ENCODE assay signal across 11 mouse cellular contexts in genomic region chr5:53402619-53403151, GRCm38 (mm10).
DNase-seq lines count a peak whose midpoint lies in the region; ATAC-seq and TF ChIP-seq lines count a peak whose summit lies in the region.
"Had no signal": no experiment of that assay in that cellular context is flagged by ENCODE, and none has a peak within 500 bp of the region (broad histone marks: within the 10 kb centered on the region; RNA-seq: fewer than 3 reads in every experiment).

No protein-coding gene starts in this region.

- peak overlapping the region; percentile 48 for H3K4me2 ChIP-seq in myocyte (ENCODE audit: low read depth)
- H3K4me2 ChIP-seq in midbrain, embryonic 16.5 days (ENCODE audit: low read length) = no peak overlapping the region
- H3K4me2 ChIP-seq: midbrain, embryonic 11.5 days had no signal

- no peak for TF ChIP-seq POLR2A in myocyte (IDR thresholded peaks at IDR 0.05; ENCODE audit: insufficient read length, low read depth)

- no peak overlapping the region for H3K9ac ChIP-seq in midbrain, embryonic 16.5 days (ENCODE audit: low read depth, low read length)

- H3ac ChIP-seq in myocyte (ENCODE audit: control insufficient read depth, insufficient read length) = no peak overlapping the region

- intact Hi-C loops in heart, postnatal 25 days (cut with DNase I) = no loop called here
- intact Hi-C loops in left cerebral cortex, postnatal 10 days (cut with DNase I) = no loop called here

- no peak overlapping the region for H3K4me3 ChIP-seq in myocyte
- H3K4me3 ChIP-seq in midbrain, embryonic 16.5 days (ENCODE audit: low read depth, low read length) = no peak overlapping the region

- no peaks in the 10 kb centered on the region for H3K9me3 ChIP-seq in midbrain, embryonic 16.5 days (replicated peaks; ENCODE audit: control insufficient read depth, low read length, poor library complexity, severe bottlenecking)

- H3K27ac ChIP-seq in midbrain, embryonic 16.5 days (ENCODE audit: low read length) = no peak overlapping the region

- H3K27me3 ChIP-seq in myocyte (ENCODE audit: control insufficient read depth, insufficient read depth, insufficient read length) = no peaks in the 10 kb centered on the region
- no peaks in the 10 kb centered on the region for H3K27me3 ChIP-seq in midbrain, embryonic 16.5 days (ENCODE audit: control insufficient read depth, insufficient read depth, low read depth, low read length)

- ATAC-seq in CD4-positive, CD25-positive, alpha-beta regulatory T cell, adult 4 months = peak; percentile 72
- ATAC-seq in inflammation-experienced regulatory T-cells, adult 6 months = peak; percentile 66
- ATAC-seq in midbrain, embryonic 16.5 days = no peak

- H3K36me3 ChIP-seq in myocyte (ENCODE audit: control insufficient read depth, insufficient read depth) = no peaks in the 10 kb centered on the region
- no peaks in the 10 kb centered on the region for H3K36me3 ChIP-seq in midbrain, embryonic 16.5 days (ENCODE audit: control insufficient read depth, insufficient read depth, low read length)

- no peaks in the 10 kb centered on the region for H3K4me1 ChIP-seq in midbrain, embryonic 16.5 days (ENCODE audit: control insufficient read depth, insufficient read depth, low read length)

- DNase-seq in heart, adult 18-20 months = peak; percentile 19 to 64
- DNase-seq in heart, postnatal 25 days (ENCODE audit: low spot score) = no peak
- DNase-seq in left cerebral cortex, postnatal 10 days (ENCODE audit: extremely low spot score in 1 of 2, low spot score in 2 of 2) = no peak
- no peak for DNase-seq in gastrocnemius, adult 18-20 months (ENCODE audit: low spot score)
- DNase-seq: cerebellum, adult 18-20 months; kidney, postnatal 10 days had no signal

- no peaks in the 10 kb centered on the region for H3K79me2 ChIP-seq in myocyte (ENCODE audit: control insufficient read depth, insufficient read depth)

- WGBS in midbrain, embryonic 16.5 days = 80% methylated on average over 9 of the region's 9 CpGs

TF ChIP-seq in myocyte, 11 proteins besides CTCF, POLR2A, EP300 and RAD21:
- TF ChIP-seq MYOD1 (IDR thresholded peaks at IDR 0.05; ENCODE audit: control insufficient read depth in 1 of 3, insufficient read length in 2 of 3, low read depth in 2 of 3) = no peak
- no peak for TF ChIP-seq MYOG (IDR thresholded peaks at IDR 0.05; ENCODE audit: control insufficient read depth in 1 of 3, insufficient read depth in 1 of 3, insufficient read length in 2 of 3, low read depth in 2 of 3)
- no peak for TF ChIP-seq POLR2AphosphoS2 (IDR thresholded peaks at IDR 0.05; ENCODE audit: insufficient read length, low read depth)
- no peak for TF ChIP-seq TCF3 (IDR thresholded peaks at IDR 0.05; ENCODE audit: insufficient read length, low read depth)
- TF ChIP-seq TCF12 (IDR thresholded peaks at IDR 0.05; ENCODE audit: insufficient read depth, poor library complexity, severe bottlenecking) = no peak
- no peak for TF ChIP-seq MAX (IDR thresholded peaks at IDR 0.05; ENCODE audit: low read depth)
- no peak for TF ChIP-seq REST (IDR thresholded peaks at IDR 0.05; ENCODE audit: insufficient read depth, insufficient read length)
- TF ChIP-seq CEBPB (IDR thresholded peaks at IDR 0.05; ENCODE audit: insufficient read depth, poor library complexity, severe bottlenecking) = 0 out of 2 replicates have a peak, but pooled peaks have one; percentile 24

Comparison
In these comparisons a context has a peak if more than half of its experiments do, and no peak if none do; other contexts are left out.
1. DNase-seq: peak in heart, adult 18-20 months (2 of 2); none in heart, postnatal 25 days (single experiment), left cerebral cortex, postnatal 10 days (0 of 2) and gastrocnemius, adult 18-20 months (single experiment).